Mouse (Mus musculus) T-cell, adult 66 days (primary cell): Measurements from ENCODE around the gene Fam162b. TPM values are rescaled to one million over a fixed set of nuclear protein-coding genes. Genes with fewer than 3 reads are reported as not detected.

Experiments used
- total RNA-seq, 2 experiments: library from RNA; stranded (reverse); gene quantifications; 3 replicates in 1 of 2; 4 replicates in 1 of 2; pipeline ENCODE4 v1.2.4; 2023

Gene Fam162b
- not detected for total RNA-seq

DNA sequence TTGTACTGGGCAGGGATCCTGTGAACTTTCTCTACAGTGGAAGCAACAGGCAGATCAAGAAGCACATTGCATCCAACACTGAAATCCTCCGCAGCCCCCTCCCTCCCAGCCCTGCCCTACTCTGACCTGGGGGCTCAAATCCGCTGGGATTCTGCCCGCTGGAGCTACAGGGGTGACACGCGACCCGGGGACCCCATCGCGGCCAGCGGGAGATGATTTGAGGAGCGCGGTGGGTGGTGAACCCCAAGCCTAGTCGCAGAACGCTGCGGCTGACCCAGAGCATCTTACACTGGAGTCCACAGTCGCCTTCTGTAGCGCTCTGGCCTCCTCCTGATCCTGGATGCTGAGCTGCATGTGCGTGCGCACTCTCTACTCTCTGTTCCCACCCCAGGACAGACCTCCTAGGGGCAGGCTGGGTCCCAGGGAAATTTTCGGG is at the start of gene Fam162b:
TSS of gene Fam162b (minus strand) at position 379 of the 436 bp plus-strand sequence.

DNA sequence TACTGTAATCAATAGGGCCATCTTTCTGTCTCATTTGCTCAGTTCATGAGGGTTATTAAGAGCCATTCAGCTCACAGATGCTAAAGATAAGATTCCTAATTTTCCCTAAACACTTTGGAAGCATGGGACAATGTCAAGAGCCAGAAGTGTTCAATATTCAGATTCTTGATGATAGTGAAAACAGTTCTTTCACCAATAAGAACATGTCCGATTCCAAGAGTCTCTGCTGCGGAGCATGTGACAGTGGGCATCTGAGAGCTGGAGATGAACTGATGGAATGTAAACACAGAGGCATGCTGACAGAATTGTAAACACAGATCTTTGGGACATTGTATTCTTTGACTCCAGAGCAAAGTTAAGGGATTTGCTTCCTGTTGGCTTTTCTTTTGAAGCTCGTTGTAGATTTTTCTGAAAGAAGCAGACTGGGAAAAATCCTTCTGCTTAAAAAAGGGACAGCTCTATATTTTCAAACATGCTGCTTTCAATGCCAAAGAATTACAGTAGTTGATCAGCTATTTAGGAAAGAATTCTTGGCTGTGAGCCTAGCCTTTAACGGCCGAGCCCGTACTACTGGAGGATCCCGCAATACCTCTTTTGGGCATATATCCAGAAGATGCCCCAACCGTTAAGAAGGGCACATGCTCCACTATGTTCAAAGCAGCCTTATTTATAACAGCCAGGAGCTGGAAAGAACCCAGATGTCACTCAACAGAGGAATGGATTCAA is 41.3 kb upstream of the Fam162b start, which contains the start of gene Gprc6a:
TSS of gene Gprc6a (minus strand) at position 51 of the 726 bp plus-strand sequence.

Other genes starting within 250 kb of the Fam162b start
- gene Gm49339, start 109.9 kb downstream of the Fam162b start, total RNA-seq: under 1 TPM; 0.36 to 0.93 TPM
- gene Lilr4b, start 109.9 kb downstream of the Fam162b start, total RNA-seq: 1 to 10 TPM; 4.8 to 6.6 TPM
- 1 to 10 TPM; 2.7 to 3.6 TPM for gene Lilrb4a, start 99.6 kb downstream of the Fam162b start, total RNA-seq
- gene Gprc6a, start 40.9 kb upstream of the Fam162b start, total RNA-seq: not detected
- not detected for gene Rfx6, start 87.2 kb upstream of the Fam162b start, total RNA-seq